Mouse (Mus musculus) cerebellum, adult 2 months (tissue): ENCODE results near the gene Magi2.

Source experiments
- CTCF ChIP-seq: fragments of 200-500 bp; IDR thresholded peaks from 2 replicates; pipeline ENCODE4 v1.5.1; 2011; ENCODE audit warnings: low read depth, mild to moderate bottlenecking, control low read depth, low read length, moderate library complexity, borderline replicate concordance; ENCODE audit not compliant: insufficient read depth
- POLR2A ChIP-seq: fragments of 200-500 bp; IDR thresholded peaks from 2 replicates; pipeline ENCODE4 v1.6.1; 2011; ENCODE audit warnings: low read length, control low read depth, borderline replicate concordance; ENCODE audit not compliant: insufficient read depth

DNA sequence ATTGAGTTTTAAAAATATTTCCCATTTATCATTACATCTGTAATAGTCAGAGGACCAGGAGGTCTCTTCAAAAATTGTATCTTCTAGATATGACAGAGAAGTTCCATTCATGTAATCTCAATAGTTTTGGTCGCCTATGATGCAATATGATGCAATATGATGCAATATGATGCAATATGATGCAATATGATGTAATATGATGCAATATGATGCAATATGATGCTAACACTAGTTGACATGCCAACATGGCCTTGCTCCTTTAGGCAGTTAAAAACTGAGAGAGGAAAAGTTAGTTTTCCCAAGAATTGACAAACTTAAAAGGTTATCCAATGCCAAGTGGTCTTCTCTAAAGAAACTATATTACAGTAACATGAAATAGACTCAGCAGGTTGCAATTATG, 83.0 kb downstream of the Magi2 start:
- TF ChIP-seq CTCF (no peak), POLR2A (no peak)
